Mouse (Mus musculus) neural tube, embryonic 14.5 days (tissue): Measurements from ENCODE around the gene Serpinf1. TPM values are rescaled to one million over a fixed set of nuclear protein-coding genes. Genes with fewer than 3 reads are reported as not detected.

Source experiments
- ATAC-seq: fragments of 200-750 bp; cut with Nextera tagmentation; 2 replicates; pipeline ENCODE4 v1.8.0; 2017; ENCODE audit warnings: low read depth, mild to moderate bottlenecking, moderate TSS enrichment, moderate library complexity
- H3K27ac ChIP-seq: fragments of 300-500 bp; sonication (generic); 2 replicates; pipeline ENCODE4 v1.5.1; 2014; ENCODE audit warnings: low read depth, mild to moderate bottlenecking, control low read depth, low read length, moderate library complexity, mixed read lengths
- H3K27me3 ChIP-seq: fragments of 300-500 bp; sonication (generic); 2 replicates; pipeline ENCODE4 v1.6.1; 2014; ENCODE audit warnings: low read length; ENCODE audit not compliant: control insufficient read depth, insufficient read depth
- H3K36me3 ChIP-seq: fragments of 300-500 bp; sonication (generic); 2 replicates; pipeline ENCODE4 v1.6.1; 2014; ENCODE audit warnings: low read length, mixed read lengths; ENCODE audit not compliant: control insufficient read depth, insufficient read depth
- H3K4me1 ChIP-seq: fragments of 300-500 bp; sonication (generic); 2 replicates; pipeline ENCODE4 v1.6.1; 2014; ENCODE audit warnings: low read length; ENCODE audit not compliant: control insufficient read depth, insufficient read depth
- H3K4me2 ChIP-seq: fragments of 300-500 bp; sonication (generic); 2 replicates; pipeline ENCODE4 v1.6.1; 2014; ENCODE audit warnings: mild to moderate bottlenecking, low read depth, low read length, control low read depth
- H3K4me3 ChIP-seq: fragments of 300-500 bp; sonication (generic); 2 replicates; pipeline ENCODE4 v1.5.1; 2014; ENCODE audit warnings: low read depth, low read length, control low read depth, mixed read lengths
- H3K9ac ChIP-seq: fragments of 300-500 bp; sonication (generic); replicated peaks from 2 replicates; pipeline ENCODE4 v1.6.1; 2014; ENCODE audit warnings: low read depth, mild to moderate bottlenecking, control low read depth, low read length, mixed read lengths
- H3K9me3 ChIP-seq: fragments of 300-500 bp; sonication (generic); 2 replicates; pipeline ENCODE4 v1.6.1; 2016; ENCODE audit warnings: low read length; ENCODE audit not compliant: control insufficient read depth
- WGBS: fragments of 180-500 bp; shearing (Covaris S2); extraction: QIAGEN DNeasy Blood & Tissue Kit; methylation state at CpG from one replicate; pipeline ENCODE4 v1.1.7; 2014; 5-methylcytosine and 5-hydroxymethylcytosine counted together
- polyA plus RNA-seq: library from polyadenylated mRNA; unstranded; fragments of >200 nt; fragmentation: Nextera tagmentation; extraction: Ambion mirVana; gene quantifications from 2 replicates; pipeline ENCODE4 v1.2.1, GENCODE M21; 2014

Serpinf1 gene
- polyA plus RNA-seq, 1 experiment from 2014 or later: 5.1 TPM

DNA sequence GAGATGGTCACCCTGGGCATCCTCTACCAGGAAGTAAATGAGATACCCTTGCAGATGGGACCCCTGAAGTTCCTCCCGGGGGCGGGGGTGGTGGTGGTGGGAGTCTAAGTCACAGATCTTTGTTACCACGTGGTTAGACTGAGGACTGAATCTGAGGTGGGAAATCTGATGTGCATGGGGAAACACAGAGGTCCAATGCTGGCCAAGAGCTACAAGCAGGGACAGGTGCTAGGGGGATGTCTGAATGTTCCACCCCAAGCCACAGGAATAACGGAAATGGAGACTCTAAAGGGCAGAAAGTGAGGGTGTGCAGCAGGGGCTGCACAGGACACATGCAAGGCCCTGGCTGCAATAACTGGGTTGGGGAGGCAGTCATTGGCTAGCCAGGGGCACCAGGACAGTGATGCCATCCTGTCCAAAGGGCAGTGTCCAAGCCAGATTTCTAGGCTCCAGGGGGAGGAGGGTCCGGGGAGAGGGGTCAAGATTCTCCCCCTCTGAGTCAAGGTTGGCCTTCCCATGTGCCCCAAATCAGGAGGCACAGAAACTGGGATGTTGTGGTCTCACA, 1.6 kb downstream of the Serpinf1 start:
- no peak overlapping the region for H3K27ac ChIP-seq
- H3K4me1 ChIP-seq: no peaks in the 10 kb centered on the region
- no peaks in the 10 kb centered on the region for H3K36me3 ChIP-seq
- no peaks in the 10 kb centered on the region for H3K9me3 ChIP-seq
- ATAC-seq: no peak
- no peak overlapping the region for H3K4me2 ChIP-seq
- no peaks in the 10 kb centered on the region for H3K27me3 ChIP-seq
- no peak overlapping the region for H3K9ac ChIP-seq
- H3K4me3 ChIP-seq: no peak overlapping the region
- 78% methylated on average over 5 of the region's 5 CpGs for WGBS

DNA sequence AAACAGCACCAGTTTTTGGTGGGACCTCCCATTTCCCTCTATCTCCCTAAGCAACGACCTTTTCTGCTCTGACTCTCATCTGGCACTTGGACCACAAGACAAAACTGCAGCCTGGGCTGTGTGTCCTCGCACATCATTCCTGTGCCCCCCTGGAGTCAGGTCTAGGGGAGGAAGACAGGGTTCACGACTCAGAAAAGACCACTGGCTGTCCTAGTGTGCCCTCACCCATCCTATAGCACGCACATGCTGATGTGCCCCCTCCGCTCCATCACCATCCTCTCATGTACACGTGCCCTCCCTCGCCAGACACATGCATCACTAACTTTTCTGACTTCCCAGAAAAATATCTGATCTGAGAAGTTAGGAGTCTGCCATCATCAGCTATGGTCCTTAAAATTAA, 2.5 kb downstream of the Serpinf1 start:
- H3K4me2 ChIP-seq: no peak overlapping the region
- no peak for ATAC-seq
- no peaks in the 10 kb centered on the region for H3K27me3 ChIP-seq
- 83% methylated on average over 7 of the region's 7 CpGs for WGBS
- no peak overlapping the region for H3K9ac ChIP-seq
- H3K4me3 ChIP-seq: no peak overlapping the region
- no peaks in the 10 kb centered on the region for H3K9me3 ChIP-seq
- no peaks in the 10 kb centered on the region for H3K36me3 ChIP-seq
- no peak overlapping the region for H3K27ac ChIP-seq
- no peaks in the 10 kb centered on the region for H3K4me1 ChIP-seq

DNA sequence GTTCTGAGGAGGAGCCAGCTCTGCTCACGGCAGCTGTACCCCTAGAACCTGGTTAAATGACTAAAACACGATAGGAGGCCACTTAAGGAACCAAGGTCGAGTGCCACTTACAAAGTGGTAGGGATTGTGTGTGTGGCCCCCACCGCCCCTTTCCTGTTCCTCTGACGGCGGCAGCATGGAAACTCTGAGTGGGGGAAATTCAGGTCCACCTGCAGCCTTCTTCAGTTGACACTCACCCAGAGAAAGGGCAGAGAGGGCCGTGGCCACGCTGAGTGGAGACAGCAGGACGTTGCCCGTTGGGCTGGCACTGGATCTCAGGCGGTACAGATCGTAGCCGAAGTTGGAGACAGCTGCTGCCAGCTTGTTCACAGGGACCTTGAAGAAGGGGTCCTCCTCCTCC, 6.5 kb downstream of the Serpinf1 start:
- Histone ChIP-seq H3K4me3 (no peak overlapping the region), H3K27ac (no peak overlapping the region), H3K36me3 (no peaks in the 10 kb centered on the region), H3K27me3 (no peaks in the 10 kb centered on the region), H3K9ac (no peak overlapping the region), H3K4me1 (no peaks in the 10 kb centered on the region), H3K9me3 (no peaks in the 10 kb centered on the region), H3K4me2 (no peak overlapping the region)
- no peak for ATAC-seq
- 91% methylated on average over 13 of the region's 13 CpGs for WGBS

GRCm38 (mm10) chr11:75415096-75415495, 7.4 kb downstream of the Serpinf1 start:
- no peak overlapping the region for H3K27ac ChIP-seq
- WGBS: 45% methylated on average over 7 of the region's 7 CpGs
- no peak overlapping the region for H3K9ac ChIP-seq

DNA sequence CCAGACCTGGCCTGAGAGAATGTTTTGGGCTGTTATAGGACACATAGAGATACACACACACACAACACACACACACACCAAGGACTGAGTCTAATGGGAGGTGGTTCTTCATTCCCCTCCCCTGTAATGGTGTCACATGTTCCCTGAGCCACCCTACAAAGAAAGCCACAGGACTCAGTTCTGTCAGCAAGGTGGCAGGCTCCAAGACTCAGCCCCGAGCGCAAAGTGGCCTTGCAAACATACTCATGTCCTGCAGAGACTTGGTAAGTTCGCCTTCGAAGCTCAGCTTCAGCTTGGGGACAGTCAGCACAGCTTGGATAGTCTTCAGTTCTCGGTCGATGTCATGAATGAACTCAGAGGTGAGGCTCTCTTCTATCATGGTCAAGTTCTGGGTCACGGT, 11.9 kb downstream of the Serpinf1 start:
- no peak overlapping the region for H3K4me2 ChIP-seq
- no peak overlapping the region for H3K27ac ChIP-seq
- no peaks in the 10 kb centered on the region for H3K9me3 ChIP-seq
- H3K36me3 ChIP-seq: no peaks in the 10 kb centered on the region
- no peak overlapping the region for H3K4me3 ChIP-seq
- H3K9ac ChIP-seq: no peak overlapping the region
- ATAC-seq: no peak
- WGBS: 94% methylated on average over 7 of the region's 7 CpGs
- H3K27me3 ChIP-seq: no peaks in the 10 kb centered on the region
- H3K4me1 ChIP-seq: no peaks in the 10 kb centered on the region

More at GRCm38 (mm10) chr11:75415096-75415495, 7.4 kb downstream of the Serpinf1 start:
- Histone ChIP-seq H3K9me3 (no peaks in the 10 kb centered on the region), H3K27me3 (no peaks in the 10 kb centered on the region), H3K4me2 (no peak overlapping the region), H3K36me3 (no peaks in the 10 kb centered on the region), H3K4me1 (no peaks in the 10 kb centered on the region), H3K4me3 (no peak overlapping the region)
- ATAC-seq: no peak

- 77% methylated on average over 17 of the region's 17 CpGs for WGBS
- no peaks in the 10 kb centered on the region for H3K27me3 ChIP-seq
- no peak overlapping the region for H3K27ac ChIP-seq
These were observed 12.6 kb downstream of the Serpinf1 start for GRCm38 (mm10) chr11:75409679-75410575.

DNA sequence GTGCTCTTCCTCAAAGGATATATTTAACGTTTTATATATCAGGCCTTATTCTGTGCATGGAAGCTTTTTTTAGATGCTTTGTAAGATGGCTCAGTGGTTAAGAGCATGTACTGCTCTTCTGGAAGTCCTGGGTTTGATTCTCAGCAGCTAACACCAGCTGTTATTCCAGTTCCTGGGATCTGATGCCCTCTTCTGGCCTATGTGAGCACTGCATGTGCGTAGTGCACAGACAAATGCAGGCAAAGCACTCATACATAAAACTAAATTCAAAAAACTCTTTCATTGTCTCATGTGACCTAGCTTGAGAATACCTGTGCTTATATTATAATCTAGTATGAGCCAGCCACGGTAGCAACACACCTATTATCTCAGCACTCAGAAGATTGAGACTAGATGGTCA, 15.6 kb downstream of the Serpinf1 start:
- no peak overlapping the region for H3K27ac ChIP-seq
- no peak overlapping the region for H3K4me3 ChIP-seq
- no peaks in the 10 kb centered on the region for H3K4me1 ChIP-seq
- no peak for ATAC-seq
- no peak overlapping the region for H3K9ac ChIP-seq
- no peak overlapping the region for H3K4me2 ChIP-seq
- H3K27me3 ChIP-seq: no peaks in the 10 kb centered on the region
- WGBS: 37% methylated on average over 3 of the region's 3 CpGs
- H3K36me3 ChIP-seq: no peaks in the 10 kb centered on the region
- H3K9me3 ChIP-seq: no peaks in the 10 kb centered on the region

More at GRCm38 (mm10) chr11:75409679-75410575, 12.6 kb downstream of the Serpinf1 start:
- Histone ChIP-seq H3K9me3 (no peaks in the 10 kb centered on the region), H3K4me2 (no peak overlapping the region), H3K9ac (no peak overlapping the region), H3K36me3 (no peaks in the 10 kb centered on the region), H3K4me3 (no peak overlapping the region), H3K4me1 (no peaks in the 10 kb centered on the region)
- ATAC-seq: no peak

DNA sequence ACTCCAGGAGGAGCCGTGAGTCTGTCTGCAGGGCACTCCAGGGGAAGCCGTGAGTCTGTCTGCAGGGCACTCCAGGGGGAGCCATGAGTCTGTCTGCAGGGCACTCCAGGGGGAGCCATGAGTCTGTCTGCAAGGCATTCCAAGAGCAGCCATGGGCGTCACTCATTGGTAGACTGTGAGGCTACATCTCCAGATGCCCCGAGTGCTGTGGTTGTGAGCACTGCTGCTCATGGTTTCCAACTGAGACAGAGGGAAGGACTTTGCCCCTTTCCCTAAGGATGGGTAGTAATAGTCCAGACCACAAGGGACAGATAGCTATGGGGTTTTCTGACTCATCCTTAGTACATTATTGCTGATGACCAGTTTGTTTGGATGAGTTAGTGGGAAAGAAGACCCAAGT, 16.4 kb downstream of the Serpinf1 start:
- no peak overlapping the region for H3K4me2 ChIP-seq
- H3K27ac ChIP-seq: no peak overlapping the region
- WGBS: 66% methylated on average over 4 of the region's 4 CpGs
- no peaks in the 10 kb centered on the region for H3K9me3 ChIP-seq
- H3K4me3 ChIP-seq: no peak overlapping the region
- no peak overlapping the region for H3K9ac ChIP-seq
- H3K36me3 ChIP-seq: no peaks in the 10 kb centered on the region
- no peaks in the 10 kb centered on the region for H3K4me1 ChIP-seq
- no peaks in the 10 kb centered on the region for H3K27me3 ChIP-seq
- ATAC-seq: no peak

GRCm38 (mm10) chr11:75404801-75405200, 17.7 kb downstream of the Serpinf1 start:
- no peaks in the 10 kb centered on the region for H3K27me3 ChIP-seq
- no peaks in the 10 kb centered on the region for H3K4me1 ChIP-seq
- ATAC-seq: no peak
- H3K4me2 ChIP-seq: no peak overlapping the region
- H3K9me3 ChIP-seq: no peaks in the 10 kb centered on the region
- H3K36me3 ChIP-seq: no peaks in the 10 kb centered on the region
- no peak overlapping the region for H3K27ac ChIP-seq
- H3K9ac ChIP-seq: no peak overlapping the region
- WGBS: 91% methylated on average over 6 of the region's 6 CpGs
- H3K4me3 ChIP-seq: no peak overlapping the region
